Mouse (Mus musculus): ENCODE data around the gene Ccdc7b. TPM values are rescaled to one million over a fixed set of nuclear protein-coding genes. Genes with fewer than 3 reads are reported as not detected.
"Not testable (repeated sequence)": the region's sequence is repeated elsewhere in the genome, so short reads cannot be mapped to it uniquely, and the experiment has no call there.

The Ccdc7b gene
- not detected in 2 replicates for polyA plus RNA-seq (2015; fragmentation: Nextera tagmentation; extraction: Ambion mirVana)

DNA sequence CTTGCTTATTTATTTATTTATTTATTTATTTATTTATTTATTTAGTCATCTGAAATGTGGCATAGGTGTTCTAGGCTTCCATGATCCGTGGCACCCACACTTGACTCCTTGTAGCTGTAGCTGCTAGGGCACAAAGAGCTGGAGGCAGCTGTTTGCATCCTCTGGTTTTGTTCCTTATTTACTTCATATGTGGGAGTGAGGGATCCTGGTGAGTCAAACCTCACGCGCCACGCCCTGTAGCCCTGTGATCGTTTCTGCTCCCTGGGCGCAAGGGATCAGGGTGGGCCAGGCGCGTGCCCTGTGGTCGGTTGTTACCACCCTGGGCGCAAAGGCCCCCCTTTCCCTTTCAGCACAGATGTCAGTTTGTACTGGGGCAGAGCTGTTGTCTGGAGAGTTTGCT, at the start of gene Ccdc7b:
TSS of gene Ccdc7b (plus strand) at position 301 of the 400 bp plus-strand sequence.
- not testable (repeated sequence) for H3K4me3 ChIP-seq (ENCODE audit: low read length); H3K36me3 ChIP-seq (ENCODE audit: control insufficient read depth, insufficient read depth, low read length); H3K9ac ChIP-seq (ENCODE audit: low read depth, low read length); H3K4me2 ChIP-seq (ENCODE audit: low read length); H3K27ac ChIP-seq (ENCODE audit: low read depth, low read length); H3K9me3 ChIP-seq (ENCODE audit: control insufficient read depth, low read length); H3K4me1 ChIP-seq (ENCODE audit: control insufficient read depth, insufficient read depth, low read depth, low read length); ATAC-seq; H3K27me3 ChIP-seq (replicated peaks; ENCODE audit: control insufficient read depth, insufficient read depth, low read length)
- WGBS = 86% methylated on average over 1 of the region's 10 CpGs

- H3K4me1 ChIP-seq (ENCODE audit: control insufficient read depth, insufficient read depth, low read depth, low read length); ATAC-seq; H3K4me3 ChIP-seq (ENCODE audit: low read length); H3K9ac ChIP-seq (ENCODE audit: low read depth, low read length); H3K4me2 ChIP-seq (ENCODE audit: low read length); H3K27ac ChIP-seq (ENCODE audit: low read depth, low read length); H3K9me3 ChIP-seq (ENCODE audit: control insufficient read depth, low read length); H3K36me3 ChIP-seq (ENCODE audit: control insufficient read depth, insufficient read depth, low read length); H3K27me3 ChIP-seq (replicated peaks; ENCODE audit: control insufficient read depth, insufficient read depth, low read length): not testable (repeated sequence)
- 93% methylated on average over 2 of the region's 11 CpGs for WGBS
These were observed 1.5 kb upstream of the Ccdc7b start, which contains the start of gene Ccdc7a for GRCm38 (mm10) chr8:129065417-129065816. Gene Ccdc7a (minus strand): TSS chr8:129065517.

- not testable (repeated sequence) for H3K27ac ChIP-seq (ENCODE audit: low read depth, low read length); H3K4me3 ChIP-seq (ENCODE audit: low read length); H3K4me2 ChIP-seq (ENCODE audit: low read length); H3K9me3 ChIP-seq (ENCODE audit: control insufficient read depth, low read length); H3K9ac ChIP-seq (ENCODE audit: low read depth, low read length); H3K4me1 ChIP-seq (ENCODE audit: control insufficient read depth, insufficient read depth, low read depth, low read length); H3K27me3 ChIP-seq (replicated peaks; ENCODE audit: control insufficient read depth, insufficient read depth, low read length); ATAC-seq; H3K36me3 ChIP-seq (ENCODE audit: control insufficient read depth, insufficient read depth, low read length)
- WGBS = 22% methylated on average over 3 of the region's 3 CpGs
These were observed 48.8 kb downstream of the Ccdc7b start for GRCm38 (mm10) chr8:129115761-129116160.

DNA sequence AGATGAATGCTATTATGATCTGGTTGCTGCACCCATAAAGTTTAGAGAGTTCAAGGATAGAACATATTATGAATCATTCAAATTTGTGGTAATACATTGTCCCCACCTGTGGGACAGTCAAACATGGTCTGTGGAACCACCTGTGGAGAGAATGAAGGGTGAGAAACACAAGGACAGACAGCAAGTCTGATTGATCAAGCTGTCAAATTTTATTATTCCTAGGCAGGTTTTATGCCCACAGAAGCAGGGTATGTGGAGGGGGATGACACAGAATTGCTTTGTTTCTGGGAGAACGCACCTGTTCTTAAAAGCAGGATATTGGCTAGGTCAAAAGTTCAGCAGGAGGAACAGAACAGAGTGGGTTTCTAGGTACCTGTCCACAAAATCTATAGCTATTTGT, 64.6 kb downstream of the Ccdc7b start, which contains the start of gene Gm10999:
TSS of gene Gm10999 (minus strand) at position 101 of the 400 bp plus-strand sequence.
- 90% methylated on average over 1 of the region's 1 CpGs for WGBS
- Histone ChIP-seq H3K27ac (ENCODE audit: low read depth, low read length) (no peak within 1 kb of the TSS), H3K9me3 (ENCODE audit: control insufficient read depth, low read length) (no peaks in the 10 kb centered on the region), H3K36me3 (ENCODE audit: control insufficient read depth, insufficient read depth, low read length) (no peaks in the 10 kb centered on the region), H3K4me3 (ENCODE audit: low read length) (no peak within 1 kb of the TSS), H3K27me3 (replicated peaks; ENCODE audit: control insufficient read depth, insufficient read depth, low read length) (no peaks in the 10 kb centered on the region), H3K4me2 (ENCODE audit: low read length) (no peak within 1 kb of the TSS), H3K4me1 (ENCODE audit: control insufficient read depth, insufficient read depth, low read depth, low read length) (no peaks in the 10 kb centered on the region), H3K9ac (ENCODE audit: low read depth, low read length) (no peak within 1 kb of the TSS)
- ATAC-seq = no peak

DNA sequence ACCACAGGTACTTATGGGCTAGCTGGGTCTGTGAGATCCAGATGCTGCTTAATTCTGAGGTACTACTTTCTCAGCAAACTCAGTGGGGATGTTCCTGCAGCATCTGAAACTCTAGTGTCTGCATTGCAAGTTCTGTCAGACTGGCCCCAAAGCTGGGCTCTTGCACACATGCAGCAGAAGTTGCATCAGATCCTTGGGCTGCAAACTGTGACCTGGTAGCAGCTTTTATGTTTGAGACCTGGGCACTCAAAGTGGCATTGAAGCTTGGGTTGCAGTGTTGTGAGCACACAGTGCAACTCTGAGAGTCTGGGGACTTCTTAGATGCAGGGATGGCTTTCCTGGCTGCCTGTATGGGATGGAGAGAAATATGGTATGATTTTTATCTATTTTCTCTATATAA, 66.5 kb downstream of the Ccdc7b start:
- no peak overlapping the region for H3K4me2 ChIP-seq (ENCODE audit: low read length)

More for the DNA sequence above, 66.5 kb downstream of the Ccdc7b start:
- Histone ChIP-seq H3K27ac (ENCODE audit: low read depth, low read length) (no peak overlapping the region), H3K9me3 (ENCODE audit: control insufficient read depth, low read length) (no peaks in the 10 kb centered on the region), H3K36me3 (ENCODE audit: control insufficient read depth, insufficient read depth, low read length) (no peaks in the 10 kb centered on the region), H3K4me3 (ENCODE audit: low read length) (no peak overlapping the region), H3K9ac (ENCODE audit: low read depth, low read length) (no peak overlapping the region), H3K4me1 (ENCODE audit: control insufficient read depth, insufficient read depth, low read depth, low read length) (no peaks in the 10 kb centered on the region), H3K27me3 (replicated peaks; ENCODE audit: control insufficient read depth, insufficient read depth, low read length) (no peaks in the 10 kb centered on the region)
- ATAC-seq = no peak

Other genes starting within 250 kb of the Ccdc7b start
- not detected in 2 replicates for gene Ccdc7a, start 1.6 kb upstream of the Ccdc7b start, polyA plus RNA-seq (2015; fragmentation: Nextera tagmentation; extraction: Ambion mirVana)
- gene Gm10999, start 64.5 kb downstream of the Ccdc7b start, polyA plus RNA-seq (2015; fragmentation: Nextera tagmentation; extraction: Ambion mirVana) = not detected in 2 replicates
- 23.1 and 26.4 TPM in 2 replicates for gene 2610044O15Rik8, start 167.3 kb downstream of the Ccdc7b start, polyA plus RNA-seq (2015; fragmentation: Nextera tagmentation; extraction: Ambion mirVana)

All from hindbrain, embryonic 16.5 days (tissue).